Mouse (Mus musculus) C2C12 (cell line): ENCODE results near the gene Zfyve28. TPM values are rescaled to one million over a fixed set of nuclear protein-coding genes. Genes with fewer than 3 reads are reported as not detected.
A peak's percentile ranks its signal among the peaks of the same experiment; 100 is the strongest.

Experiments used
- H3K27me3 ChIP-seq: one replicate; pipeline ENCODE4 v1.6.1; 2011; ENCODE audit not compliant: control insufficient read depth, insufficient read depth, insufficient read length
- H3K36me3 ChIP-seq: one replicate; pipeline ENCODE4 v1.6.1; 2011; ENCODE audit not compliant: control insufficient read depth, insufficient read depth
- H3K4me3 ChIP-seq: one replicate; pipeline ENCODE4 v1.5.1; 2011; ENCODE audit warnings: mild to moderate bottlenecking, control low read depth; ENCODE audit not compliant: poor library complexity, insufficient read depth, severe bottlenecking
- H3K79me2 ChIP-seq: one replicate; pipeline ENCODE4 v1.6.1; 2011; ENCODE audit not compliant: control insufficient read depth, insufficient read depth
- H3K79me3 ChIP-seq: one replicate; pipeline ENCODE4 v1.6.1; 2011; ENCODE audit warnings: low read depth, control low read depth
- H3ac ChIP-seq: one replicate; pipeline ENCODE3; 2011; ENCODE audit warnings: low read depth; ENCODE audit not compliant: control insufficient read depth, insufficient read length
- CEBPB ChIP-seq: IDR thresholded peaks from one replicate; pipeline ENCODE4 v1.6.1; 2011; ENCODE audit warnings: low read depth, mild to moderate bottlenecking, control low read depth, moderate library complexity
- CTCF ChIP-seq: IDR thresholded peaks from one replicate; pipeline ENCODE4 v1.5.1; 2011; ENCODE audit not compliant: control insufficient read depth, insufficient read depth, insufficient read length
- FOSL1 ChIP-seq: IDR thresholded peaks from one replicate; pipeline ENCODE4 v1.8.0; 2011; ENCODE audit warnings: mild to moderate bottlenecking, low read length; ENCODE audit not compliant: poor library complexity, insufficient read depth, severe bottlenecking
- MAX ChIP-seq: IDR thresholded peaks from one replicate; pipeline ENCODE4 v1.6.1; 2011; ENCODE audit warnings: mild to moderate bottlenecking, control low read depth
- MYOD1 ChIP-seq: IDR thresholded peaks from one replicate; pipeline ENCODE4 v1.6.1; 2011; ENCODE audit warnings: low read depth; ENCODE audit not compliant: control insufficient read depth, insufficient read length
- MYOG ChIP-seq: IDR thresholded peaks from one replicate; pipeline ENCODE4 v1.6.1; 2011; ENCODE audit not compliant: control insufficient read depth, insufficient read length; ENCODE audit errors: extremely low read depth
- USF1 ChIP-seq: IDR thresholded peaks from one replicate; pipeline ENCODE4 v1.6.1; 2011; ENCODE audit warnings: low read depth, mild to moderate bottlenecking, control low read depth, moderate library complexity
- polyA plus RNA-seq: library from polyadenylated mRNA; unstranded; fragments of >200 nt; fragmentation: generic; extraction: Trizol; gene quantifications from one replicate; pipeline ENCODE4 v1.2.1, GENCODE M21; 2012; ENCODE audit warnings: missing spikeins

Gene Zfyve28
- polyA plus RNA-seq, 1 experiment, result 0.09 TPM

DNA sequence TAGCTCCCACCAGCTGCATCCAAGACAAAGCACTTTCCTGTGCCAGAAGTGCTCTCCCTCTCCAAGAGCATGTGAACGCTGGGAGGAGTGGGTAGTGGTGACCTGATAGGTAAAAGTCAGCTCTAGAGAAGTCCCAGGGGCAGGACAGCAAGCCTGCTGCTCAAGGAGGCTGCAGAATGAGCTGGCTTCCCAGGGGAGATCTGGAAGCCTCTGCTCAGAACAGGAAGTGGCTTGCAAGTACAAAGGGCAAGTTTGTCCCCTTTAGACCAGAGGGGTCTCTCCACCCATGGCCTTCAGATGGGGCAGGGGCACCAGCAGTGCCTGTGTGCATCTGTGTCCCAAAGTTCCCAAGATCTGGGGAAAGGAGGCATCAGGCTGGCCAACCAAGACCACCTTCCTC, 98.7 kb downstream of the Zfyve28 start:
- Histone ChIP-seq H3K79me2 (no peaks in the 10 kb centered on the region), H3K36me3 (no peaks in the 10 kb centered on the region)
- TF ChIP-seq USF1, result no peak
- no peak for TF ChIP-seq MYOG
- TF ChIP-seq MAX, result no peak
- no peak for TF ChIP-seq FOSL1
- no peak for TF ChIP-seq CTCF
- TF ChIP-seq MYOD1, result no peak
- no peak for TF ChIP-seq CEBPB

DNA sequence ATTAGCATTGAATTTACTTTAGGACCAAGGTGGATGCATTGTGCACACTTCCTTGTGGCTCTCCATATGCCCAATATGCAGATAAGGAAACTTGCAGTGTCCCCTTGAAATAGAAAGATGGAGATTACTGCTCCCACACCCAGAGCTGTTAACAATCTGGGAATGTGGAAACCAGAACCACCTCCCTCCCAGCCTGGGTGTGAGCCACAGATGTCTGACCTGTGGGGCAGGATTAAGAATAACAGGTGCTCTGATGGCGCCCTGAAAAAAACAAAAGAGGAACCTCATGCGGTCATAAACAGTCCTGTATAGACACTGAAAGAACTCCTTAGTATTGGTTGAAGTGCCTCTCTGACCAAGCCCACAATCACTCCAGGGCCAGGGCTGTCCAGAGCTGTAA, 99.4 kb downstream of the Zfyve28 start:
- H3K36me3 ChIP-seq, result no peaks in the 10 kb centered on the region
- TF ChIP-seq CTCF (no peak), MYOG (no peak), CEBPB (no peak), FOSL1 (no peak), USF1 (no peak), MYOD1 (no peak), MAX (no peak)
- H3K27me3 ChIP-seq, result no peaks in the 10 kb centered on the region
- H3K4me3 ChIP-seq, result no peak overlapping the region
- H3K79me2 ChIP-seq, result no peaks in the 10 kb centered on the region
- no peak overlapping the region for H3ac ChIP-seq
- H3K79me3 ChIP-seq, result no peaks in the 10 kb centered on the region

More for the DNA sequence above, 98.7 kb downstream of the Zfyve28 start:
- Histone ChIP-seq H3K27me3 (no peaks in the 10 kb centered on the region), H3K79me3 (no peaks in the 10 kb centered on the region), H3K4me3 (no peak overlapping the region), H3ac (no peak overlapping the region)

DNA sequence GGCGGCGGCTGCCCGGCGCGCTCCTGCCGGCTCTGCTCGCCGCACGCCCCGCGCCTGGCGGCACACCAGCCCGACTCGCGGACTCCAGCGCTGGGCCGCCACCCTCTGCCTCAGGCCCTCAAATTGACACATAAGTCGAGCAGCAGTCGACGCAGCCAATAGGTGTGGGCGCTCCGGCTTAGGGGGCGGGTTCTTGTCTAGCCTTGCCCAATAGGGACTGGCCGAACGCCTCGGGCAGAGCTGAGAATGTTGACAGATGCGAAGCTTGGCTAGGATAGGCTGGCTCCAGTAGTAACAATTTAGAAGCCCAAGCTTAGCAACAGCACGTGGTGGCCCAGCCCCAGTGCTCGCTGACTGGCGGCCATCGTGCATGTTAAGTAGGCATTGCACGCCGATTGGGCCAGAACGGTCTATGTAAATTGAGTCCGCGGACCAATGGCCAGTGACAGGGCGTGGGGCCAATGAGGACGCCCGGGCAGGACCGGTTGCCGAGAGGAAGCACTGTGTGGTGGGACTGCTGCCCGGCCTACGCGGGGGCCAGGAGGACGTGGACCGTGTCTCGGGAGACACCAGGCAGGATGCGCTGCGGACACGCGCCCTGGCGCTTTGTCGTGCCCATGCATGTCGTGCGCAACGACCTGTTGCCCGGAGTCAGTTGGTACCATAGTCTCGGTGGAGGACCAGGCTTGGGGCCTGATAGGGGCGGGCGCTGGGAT, 100.5 kb downstream of the Zfyve28 start, which contains the start of gene Mxd4:
Mxd4 (minus strand) TSS at position 120 of the 716 bp plus-strand sequence.
- Histone ChIP-seq H3K4me3 (peak within 1 kb of the TSS; percentile 39), H3K79me2 (no peaks in the 10 kb centered on the region), H3K79me3 (no peaks in the 10 kb centered on the region), H3K36me3 (no peaks in the 10 kb centered on the region), H3ac (peak within 1 kb of the TSS; percentile 69), H3K27me3 (no peaks in the 10 kb centered on the region)
- TF ChIP-seq MAX (peak; percentile 94), USF1 (peak; percentile 78), CEBPB (no peak), MYOG (no peak)

DNA sequence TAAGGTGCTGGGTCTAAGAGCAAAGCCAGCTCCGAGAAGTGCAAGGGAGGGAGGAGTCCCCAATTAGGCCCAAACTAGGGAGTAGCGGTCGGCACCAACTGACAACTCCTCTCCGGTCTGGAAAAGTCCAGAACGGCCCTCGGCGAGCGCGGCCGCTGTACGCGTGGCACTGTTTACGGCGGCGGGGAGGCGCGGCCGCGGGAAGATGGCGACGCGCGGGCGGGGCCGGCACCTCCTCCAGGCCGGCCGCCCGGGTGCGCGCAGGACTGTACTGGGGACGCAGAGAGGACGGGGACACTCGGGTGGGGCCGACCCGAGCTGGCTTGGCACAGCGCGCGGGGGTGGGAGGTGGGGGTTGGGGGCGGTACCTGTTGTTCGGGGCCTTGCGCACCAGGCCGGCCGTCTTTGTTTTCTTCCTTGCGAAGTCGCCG, 101.3 kb downstream of the Zfyve28 start:
- Histone ChIP-seq H3K27me3 (no peaks in the 10 kb centered on the region), H3K4me3 (peak overlapping the region; percentile 39), H3K79me2 (no peaks in the 10 kb centered on the region), H3ac (peak overlapping the region; percentile 69), H3K79me3 (no peaks in the 10 kb centered on the region), H3K36me3 (no peaks in the 10 kb centered on the region)
- TF ChIP-seq MAX, result no peak
- no peak for TF ChIP-seq USF1
- no peak for TF ChIP-seq FOSL1
- no peak for TF ChIP-seq CTCF
- TF ChIP-seq MYOG, result no peak
- no peak for TF ChIP-seq CEBPB
- no peak for TF ChIP-seq MYOD1

DNA sequence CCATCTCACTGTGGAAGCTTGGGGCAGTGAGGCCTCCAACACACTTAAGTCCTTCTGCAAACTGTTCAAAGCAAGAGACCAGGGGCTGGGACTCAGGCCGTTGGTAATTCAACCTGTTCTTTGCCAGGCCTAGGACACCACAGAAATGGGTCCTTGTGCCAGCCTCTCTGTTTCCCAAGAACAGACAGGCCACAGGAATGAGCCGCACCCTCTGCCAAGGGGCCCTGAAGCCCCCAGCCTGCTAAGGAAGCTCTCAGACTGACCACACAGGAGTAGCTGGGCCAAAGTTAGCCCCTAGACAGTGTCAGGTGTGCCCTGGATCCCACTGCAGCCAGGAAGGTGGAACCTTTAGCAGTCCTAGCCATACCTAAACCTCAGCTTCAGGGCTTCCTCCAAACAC, 101.9 kb downstream of the Zfyve28 start:
- Histone ChIP-seq H3ac (peak overlapping the region; percentile 69), H3K4me3 (peak overlapping the region; percentile 39), H3K79me2 (no peaks in the 10 kb centered on the region), H3K79me3 (no peaks in the 10 kb centered on the region), H3K27me3 (no peaks in the 10 kb centered on the region), H3K36me3 (no peaks in the 10 kb centered on the region)
- no peak for TF ChIP-seq CEBPB
- no peak for TF ChIP-seq USF1
- TF ChIP-seq FOSL1, result no peak
- TF ChIP-seq CTCF, result no peak
- TF ChIP-seq MYOG, result no peak
- TF ChIP-seq MYOD1, result no peak
- TF ChIP-seq MAX, result no peak
